Mouse (Mus musculus) lung, embryonic 16.5 days (tissue): ENCODE results near the gene Ppbp. TPM values are rescaled to one million over a fixed set of nuclear protein-coding genes. Genes with fewer than 3 reads are reported as not detected.

ENCODE experiments used
- ATAC-seq: fragments of 200-750 bp; cut with Nextera tagmentation; 2 replicates; pipeline ENCODE4 v1.8.0; 2017; ENCODE audit warnings: low read depth, mild to moderate bottlenecking, moderate library complexity
- H3K27ac ChIP-seq: fragments of 300-500 bp; sonication (generic); 2 replicates; pipeline ENCODE4 v1.5.1; 2014; ENCODE audit warnings: mild to moderate bottlenecking, control low read depth, low read length
- H3K27me3 ChIP-seq: fragments of 300-500 bp; sonication (generic); 2 replicates; pipeline ENCODE4 v1.6.1; 2014; ENCODE audit warnings: low read depth, low read length, mixed read lengths; ENCODE audit not compliant: control insufficient read depth, insufficient read depth
- H3K36me3 ChIP-seq: fragments of 300-500 bp; sonication (generic); 2 replicates; pipeline ENCODE4 v1.6.1; 2014; ENCODE audit warnings: low read length; ENCODE audit not compliant: control insufficient read depth, insufficient read depth
- H3K4me1 ChIP-seq: fragments of 300-500 bp; sonication (generic); replicated peaks from 2 replicates; pipeline ENCODE4 v1.6.1; 2014; ENCODE audit warnings: low read length, mixed read lengths; ENCODE audit not compliant: control insufficient read depth, insufficient read depth
- H3K4me2 ChIP-seq: fragments of 300-500 bp; sonication (generic); 2 replicates; pipeline ENCODE4 v1.6.1; 2014; ENCODE audit warnings: low read depth, low read length, control low read depth
- H3K4me3 ChIP-seq: fragments of 300-500 bp; sonication (generic); 2 replicates; pipeline ENCODE4 v1.5.1; 2014; ENCODE audit warnings: mild to moderate bottlenecking, low read length, control low read depth
- H3K9ac ChIP-seq: fragments of 300-500 bp; sonication (generic); 2 replicates; pipeline ENCODE4 v1.6.1; 2014; ENCODE audit warnings: low read length, control low read depth
- H3K9me3 ChIP-seq: fragments of 300-500 bp; sonication (generic); 2 replicates; pipeline ENCODE4 v1.6.1; 2016; ENCODE audit warnings: low read length; ENCODE audit not compliant: control insufficient read depth
- WGBS: fragments of 180-500 bp; shearing (Covaris S2); extraction: QIAGEN DNeasy Blood & Tissue Kit; methylation state at CpG from one replicate; pipeline ENCODE4 v1.1.7; 2014; 5-methylcytosine and 5-hydroxymethylcytosine counted together
- microRNA-seq: library from miRNA; unstranded; fragments of <30 nt; microRNA quantifications from one replicate; pipeline ENCODE4, GENCODE M21; 2016
- polyA plus RNA-seq: library from polyadenylated mRNA; unstranded; fragments of >200 nt; fragmentation: Nextera tagmentation; extraction: Ambion mirVana; gene quantifications from 2 replicates; pipeline ENCODE4 v1.2.1, GENCODE M21; 2015

Gene Ppbp
- polyA plus RNA-seq, 1 experiment from 2014 or later: 6.5 TPM

- H3K36me3 ChIP-seq: no peaks in the 10 kb centered on the region
- H3K27ac ChIP-seq: no peak overlapping the region
- WGBS: 62% methylated on average over 3 of the region's 3 CpGs
- no peaks in the 10 kb centered on the region for H3K9me3 ChIP-seq
- H3K4me3 ChIP-seq: no peak overlapping the region
- no peaks in the 10 kb centered on the region for H3K27me3 ChIP-seq
- no peak overlapping the region for H3K9ac ChIP-seq
- no peaks in the 10 kb centered on the region for H3K4me1 ChIP-seq
- H3K4me2 ChIP-seq: no peak overlapping the region
- ATAC-seq: no peak
These were observed 39.0 kb downstream of the Ppbp start for GRCm38 (mm10) chr5:90807176-90807950.

Small RNA genes lying within 50 kb of the gene (microRNA-seq; reads per million reads assigned to microRNA genes)
- not detected for gene Gm24322

Other genes starting within 250 kb of the Ppbp start
- gene Afm, start 249.6 kb upstream of the Ppbp start, polyA plus RNA-seq: 0.63 TPM in 1 of 2 replicates, not detected in the other
- 0.10 TPM in 1 of 2 replicates, not detected in the other for gene 5830473C10Rik, start 207.4 kb upstream of the Ppbp start, polyA plus RNA-seq
- gene Rassf6, start 127.9 kb upstream of the Ppbp start, polyA plus RNA-seq: 4.0 and 4.1 TPM in 2 replicates
- gene Cxcl5, start 9.2 kb upstream of the Ppbp start, polyA plus RNA-seq: not detected in 2 replicates
- gene Pf4, start 3.9 kb downstream of the Ppbp start, polyA plus RNA-seq: 72.7 and 86.3 TPM in 2 replicates
- gene Cxcl3, start 17.6 kb downstream of the Ppbp start, polyA plus RNA-seq: not detected in 2 replicates
- gene Cxcl15, start 26.0 kb downstream of the Ppbp start, polyA plus RNA-seq: 25.4 and 40.0 TPM in 2 replicates
- gene Cxcl1, start 122.7 kb downstream of the Ppbp start, polyA plus RNA-seq: 0.41 and 1.0 TPM in 2 replicates
- not detected in 2 replicates for gene Cxcl2, start 135.4 kb downstream of the Ppbp start, polyA plus RNA-seq
- gene Mthfd2l, start 162.6 kb downstream of the Ppbp start, polyA plus RNA-seq: 33.2 and 42.9 TPM in 2 replicates